Mouse (Mus musculus) heart, embryonic 11.5 days (tissue): ENCODE data around the gene Epha7. TPM values are rescaled to one million over a fixed set of nuclear protein-coding genes. Genes with fewer than 3 reads are reported as not detected.

Experiments used
- ATAC-seq: fragments of 200-750 bp; cut with Nextera tagmentation; replicated peaks from 2 replicates; pipeline ENCODE4 v1.8.0; 2017; ENCODE audit warnings: moderate library complexity; ENCODE audit not compliant: insufficient number of reproducible peaks, low FRiP score, low TSS enrichment
- H3K27ac ChIP-seq: fragments of 300-500 bp; sonication (generic); 2 replicates; pipeline ENCODE4 v1.5.1; 2014; ENCODE audit warnings: mild to moderate bottlenecking, low read depth, low read length
- H3K27me3 ChIP-seq: fragments of 300-500 bp; sonication (generic); 2 replicates; pipeline ENCODE4 v1.6.1; 2014; ENCODE audit warnings: mild to moderate bottlenecking, low read length, mixed read lengths; ENCODE audit not compliant: control insufficient read depth, insufficient read depth
- H3K36me3 ChIP-seq: fragments of 300-500 bp; sonication (generic); 2 replicates; pipeline ENCODE4 v1.6.1; 2014; ENCODE audit warnings: mild to moderate bottlenecking, low read length, moderate library complexity, mixed read lengths; ENCODE audit not compliant: control insufficient read depth, insufficient read depth
- H3K4me1 ChIP-seq: fragments of 300-500 bp; sonication (generic); 2 replicates; pipeline ENCODE4 v1.6.1; 2014; ENCODE audit warnings: low read length; ENCODE audit not compliant: control insufficient read depth, insufficient read depth
- H3K4me2 ChIP-seq: fragments of 300-500 bp; sonication (generic); 2 replicates; pipeline ENCODE4 v1.6.1; 2014; ENCODE audit warnings: mild to moderate bottlenecking, moderate library complexity
- H3K4me3 ChIP-seq: fragments of 300-500 bp; sonication (generic); 2 replicates; pipeline ENCODE4 v1.5.1; 2014; ENCODE audit warnings: low read depth, low read length
- H3K9ac ChIP-seq: fragments of 300-500 bp; sonication (generic); 2 replicates; pipeline ENCODE4 v1.6.1; 2014; ENCODE audit warnings: mild to moderate bottlenecking, low read depth, low read length, moderate library complexity
- H3K9me3 ChIP-seq: fragments of 300-500 bp; sonication (generic); replicated peaks from 2 replicates; pipeline ENCODE4 v1.6.1; 2016; ENCODE audit warnings: low read length; ENCODE audit not compliant: control insufficient read depth
- WGBS: fragments of 180-500 bp; shearing (Covaris S2); extraction: QIAGEN DNeasy Blood & Tissue Kit; methylation state at CpG from one replicate; pipeline ENCODE4 v1.1.7; 2014; ENCODE audit not compliant: insufficient replicate concordance; 5-methylcytosine and 5-hydroxymethylcytosine counted together
- polyA plus RNA-seq: library from polyadenylated mRNA; unstranded; fragments of >200 nt; fragmentation: Nextera tagmentation; extraction: Ambion mirVana; gene quantifications from 2 replicates; pipeline ENCODE4 v1.2.1, GENCODE M21; 2014

Gene Epha7
- polyA plus RNA-seq, 1 experiment from 2014 or later = 46.9 TPM

DNA sequence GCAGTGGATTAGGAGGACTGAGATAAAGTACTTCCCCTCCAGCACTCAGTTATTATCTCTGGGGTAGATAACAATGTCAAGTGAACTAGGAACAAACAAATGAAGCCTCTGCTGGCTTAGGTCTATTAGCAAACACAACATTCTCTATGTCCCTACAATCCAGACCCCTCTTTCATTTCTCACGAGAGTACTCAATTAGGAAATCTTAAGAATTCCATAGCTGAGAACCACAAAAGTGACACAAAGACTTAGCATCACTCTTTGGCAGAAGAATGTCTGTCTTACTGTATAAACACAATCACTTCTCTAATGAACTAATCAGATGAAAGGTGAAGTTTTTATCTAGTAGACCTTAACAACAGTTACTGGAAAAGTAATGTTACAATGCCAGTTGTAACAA, 10.7 kb downstream of the Epha7 start:
- WGBS = 10% methylated on average over 1 of the region's 1 CpGs
- H3K9me3 ChIP-seq = no peaks in the 10 kb centered on the region
- no peak for ATAC-seq

DNA sequence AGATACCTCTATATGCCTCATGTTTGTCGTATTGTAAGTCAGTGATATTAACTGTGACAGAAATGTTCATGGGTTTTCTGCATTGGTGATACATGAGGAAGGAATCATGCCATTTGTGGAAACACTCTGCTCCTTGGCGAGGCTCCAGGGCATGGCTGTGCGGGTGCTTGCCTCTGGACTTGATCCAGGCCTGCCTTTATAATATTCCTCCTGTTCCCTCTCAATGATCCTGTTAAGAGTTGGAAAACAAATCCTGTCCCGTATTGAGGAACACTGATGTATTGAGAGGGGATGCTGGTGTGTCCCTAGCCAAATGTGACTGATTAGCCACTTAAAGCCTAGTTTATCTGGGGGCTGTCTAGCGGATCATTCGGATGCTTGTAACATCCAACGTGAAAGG, 11.7 kb downstream of the Epha7 start:
- Histone ChIP-seq H3K4me1 (peaks cover 9% of the 10 kb centered on the region), H3K27ac (no peak overlapping the region), H3K9ac (no peak overlapping the region), H3K9me3 (no peaks in the 10 kb centered on the region), H3K4me3 (no peak overlapping the region), H3K27me3 (no peaks in the 10 kb centered on the region), H3K36me3 (no peaks in the 10 kb centered on the region; the same call in 1 of the 2 replicates), H3K4me2 (no peak overlapping the region; the same call in 1 of the 2 replicates)
- ATAC-seq = no peak
- WGBS = 42% methylated on average over 7 of the region's 7 CpGs

More for the DNA sequence above, 10.7 kb downstream of the Epha7 start:
- H3K4me3 ChIP-seq = no peak overlapping the region
- H3K27me3 ChIP-seq = no peaks in the 10 kb centered on the region
- no peak overlapping the region for H3K9ac ChIP-seq
- H3K36me3 ChIP-seq = no peaks in the 10 kb centered on the region; the same call in 1 of the 2 replicates
- H3K4me1 ChIP-seq = peaks cover 9% of the 10 kb centered on the region
- no peak overlapping the region for H3K4me2 ChIP-seq
- H3K27ac ChIP-seq = no peak overlapping the region

DNA sequence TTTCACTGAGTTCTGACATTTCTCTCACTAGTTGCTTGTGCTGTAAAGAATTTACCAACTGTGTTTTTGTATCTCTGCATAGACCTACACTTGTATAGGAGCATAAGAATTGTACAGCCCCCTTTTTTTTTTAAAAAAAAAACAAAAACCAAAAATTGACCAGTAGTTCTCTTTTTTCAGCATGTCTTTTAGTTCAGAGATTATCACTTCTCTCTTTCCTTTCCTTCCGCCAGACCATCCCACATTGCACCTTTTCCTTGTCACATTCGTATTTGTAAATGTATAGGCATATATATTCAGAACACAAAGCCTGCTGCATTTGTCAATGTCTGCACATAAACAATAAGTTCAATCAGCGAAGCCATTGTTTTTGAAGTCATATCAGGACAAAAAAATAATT, 24.7 kb downstream of the Epha7 start:
- ATAC-seq = no peak
- Histone ChIP-seq H3K4me3 (no peak overlapping the region), H3K9ac (no peak overlapping the region), H3K36me3 (no peaks in the 10 kb centered on the region), H3K4me2 (no peak overlapping the region), H3K9me3 (no peaks in the 10 kb centered on the region), H3K4me1 (0 out of 2 replicates have a peak, but pooled peaks cover 5% of the 10 kb centered on the region), H3K27ac (no peak overlapping the region), H3K27me3 (no peaks in the 10 kb centered on the region)
- 83% methylated on average over 3 of the region's 3 CpGs for WGBS

DNA sequence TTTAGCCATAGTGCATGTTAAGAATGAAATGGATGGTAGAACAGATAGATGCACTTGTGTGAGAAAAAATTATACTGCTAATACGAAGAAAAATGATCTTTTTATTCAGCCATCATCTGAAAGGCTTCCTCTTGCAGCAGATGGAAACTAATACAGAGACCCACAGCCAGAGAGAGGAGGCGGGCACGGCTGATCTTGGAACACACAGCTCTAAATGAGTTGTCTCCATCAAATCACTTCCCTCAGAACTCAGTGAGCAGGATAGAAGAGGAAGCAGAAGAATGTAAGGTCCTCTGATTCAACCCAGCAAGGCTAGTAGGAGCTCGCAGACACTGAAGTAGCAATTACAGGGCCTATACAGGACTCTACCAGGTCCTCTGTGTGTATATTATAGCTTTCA, 33.4 kb downstream of the Epha7 start:
- peaks cover 6% of the 10 kb centered on the region; the same call in 1 of the 2 replicates for H3K4me1 ChIP-seq
- no peak overlapping the region for H3K4me2 ChIP-seq
- no peaks in the 10 kb centered on the region for H3K9me3 ChIP-seq
- H3K4me3 ChIP-seq = no peak overlapping the region
- ATAC-seq = no peak
- no peaks in the 10 kb centered on the region for H3K27me3 ChIP-seq
- no peak overlapping the region for H3K9ac ChIP-seq
- no peaks in the 10 kb centered on the region for H3K36me3 ChIP-seq
- 88% methylated on average over 4 of the region's 4 CpGs for WGBS
- H3K27ac ChIP-seq = no peak overlapping the region

DNA sequence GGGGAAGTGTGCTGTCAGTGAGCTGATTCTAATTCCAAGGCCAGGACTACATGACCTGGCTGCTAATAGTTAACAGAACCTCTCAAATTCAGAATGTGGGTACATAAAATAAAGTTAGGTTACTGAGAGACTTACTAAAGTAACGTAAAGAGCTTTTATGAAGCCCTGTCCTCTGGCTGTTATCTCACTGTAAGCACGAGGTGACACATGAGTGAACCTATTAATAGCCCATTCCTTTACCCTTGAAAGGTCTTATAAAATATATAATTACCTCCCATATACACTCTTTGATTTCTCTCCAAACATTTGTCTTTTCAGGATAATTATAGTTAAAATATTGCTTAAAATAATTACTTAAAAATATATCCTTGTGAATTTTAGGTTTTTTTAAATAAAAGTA, 37.5 kb downstream of the Epha7 start:
- Histone ChIP-seq H3K4me1 (peaks cover 6% of the 10 kb centered on the region; the same call in 1 of the 2 replicates), H3K27ac (peak overlapping the region; percentile 54; the same call in 1 of the 2 replicates), H3K36me3 (no peaks in the 10 kb centered on the region), H3K4me2 (peak overlapping the region; percentile 38; the same call in 1 of the 2 replicates), H3K9ac (peak overlapping the region; percentile 54; the same call in 1 of the 2 replicates), H3K27me3 (no peaks in the 10 kb centered on the region), H3K4me3 (no peak overlapping the region), H3K9me3 (no peaks in the 10 kb centered on the region)
- no peak for ATAC-seq
- WGBS = 34% methylated on average over 2 of the region's 2 CpGs

DNA sequence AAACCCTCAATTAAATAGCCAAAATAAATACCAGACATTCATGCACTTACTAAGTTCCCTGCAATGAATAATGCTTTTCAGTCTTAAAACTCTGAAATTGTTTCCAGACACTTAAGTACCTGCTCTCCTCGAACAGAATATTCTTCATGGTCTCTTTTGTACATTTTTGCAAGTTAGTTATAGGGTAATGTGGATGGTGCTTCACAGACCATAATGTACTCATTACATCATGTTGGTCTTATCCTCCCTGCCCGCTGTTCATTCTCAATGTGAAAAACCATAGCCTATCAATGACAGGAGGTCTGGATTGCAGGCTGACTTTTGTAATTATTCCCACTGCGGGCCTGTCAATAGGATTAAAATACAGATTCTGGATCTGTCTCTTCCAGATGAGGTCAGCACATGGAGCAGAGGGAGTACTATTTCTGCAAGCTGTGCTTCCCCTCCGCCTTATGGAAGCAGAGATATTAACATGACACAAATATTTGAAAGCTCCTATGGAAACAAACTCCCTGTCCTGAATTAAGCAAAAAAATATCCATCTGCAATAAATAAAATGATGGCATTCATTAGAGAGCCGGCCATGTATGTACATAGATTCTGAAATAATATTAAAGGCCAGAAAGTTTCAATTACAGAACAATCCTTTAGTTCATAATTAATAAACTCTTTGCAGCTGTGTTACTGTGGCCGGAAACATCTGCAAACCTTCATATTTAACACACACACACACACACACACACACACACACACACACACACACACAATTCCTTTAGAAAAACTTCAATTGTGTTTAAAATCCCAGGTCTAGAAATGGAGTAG, 50.1 kb downstream of the Epha7 start:
- peaks cover 5% of the 10 kb centered on the region; the same call in 1 of the 2 replicates for H3K4me1 ChIP-seq
- no peak overlapping the region for H3K4me2 ChIP-seq
- H3K4me3 ChIP-seq = no peak overlapping the region
- H3K27ac ChIP-seq = no peak overlapping the region
- H3K9me3 ChIP-seq = no peaks in the 10 kb centered on the region
- ATAC-seq = no peak
- H3K9ac ChIP-seq = no peak overlapping the region
- no peaks in the 10 kb centered on the region for H3K36me3 ChIP-seq
- no peaks in the 10 kb centered on the region for H3K27me3 ChIP-seq
- 75% methylated on average over 6 of the region's 6 CpGs for WGBS

DNA sequence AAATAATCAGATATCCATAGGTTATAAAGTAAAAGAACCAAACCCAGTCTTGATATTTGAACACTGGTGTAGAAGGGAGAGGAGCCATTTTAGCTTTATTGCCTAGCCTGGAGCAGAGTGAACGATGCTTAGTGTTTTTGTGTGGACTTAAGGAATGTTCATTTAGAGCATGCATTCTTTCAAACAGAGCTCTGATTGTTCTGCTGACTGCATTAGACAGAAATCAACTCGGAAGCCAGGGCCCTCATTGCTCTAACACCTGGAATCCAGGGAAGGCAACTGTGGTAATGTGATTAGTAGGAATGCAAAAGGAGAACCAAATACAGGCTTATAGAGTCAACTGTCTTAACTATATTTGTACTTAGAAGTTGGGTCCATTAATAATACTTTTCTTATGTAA, 53.5 kb downstream of the Epha7 start:
- H3K4me3 ChIP-seq = no peak overlapping the region
- H3K27me3 ChIP-seq = no peaks in the 10 kb centered on the region
- no peak overlapping the region for H3K9ac ChIP-seq
- no peaks in the 10 kb centered on the region for H3K36me3 ChIP-seq
- H3K9me3 ChIP-seq = no peaks in the 10 kb centered on the region
- no peak overlapping the region for H3K27ac ChIP-seq
- ATAC-seq = no peak
- H3K4me2 ChIP-seq = no peak overlapping the region
- WGBS = 44% methylated on average over 2 of the region's 2 CpGs
- peaks cover 5% of the 10 kb centered on the region; the same call in 1 of the 2 replicates for H3K4me1 ChIP-seq

DNA sequence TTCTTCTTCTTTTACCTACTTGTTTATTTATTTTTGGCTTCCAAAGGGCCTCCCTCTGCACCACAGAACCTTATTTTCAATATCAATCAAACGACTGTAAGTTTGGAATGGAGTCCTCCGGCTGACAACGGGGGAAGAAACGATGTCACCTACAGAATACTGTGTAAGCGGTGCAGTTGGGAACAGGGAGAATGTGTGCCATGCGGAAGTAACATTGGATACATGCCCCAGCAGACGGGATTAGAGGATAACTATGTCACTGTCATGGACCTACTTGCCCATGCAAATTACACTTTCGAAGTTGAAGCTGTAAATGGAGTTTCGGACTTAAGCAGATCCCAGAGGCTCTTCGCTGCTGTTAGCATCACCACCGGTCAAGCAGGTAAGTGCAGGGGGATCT, 58.7 kb downstream of the Epha7 start:
- no peak overlapping the region for H3K9ac ChIP-seq
- H3K27me3 ChIP-seq = no peaks in the 10 kb centered on the region
- ATAC-seq = no peak
- no peaks in the 10 kb centered on the region for H3K9me3 ChIP-seq
- no peaks in the 10 kb centered on the region for H3K36me3 ChIP-seq
- H3K4me3 ChIP-seq = no peak overlapping the region
- H3K4me1 ChIP-seq = peaks cover 5% of the 10 kb centered on the region; the same call in 1 of the 2 replicates
- WGBS = 87% methylated on average over 11 of the region's 11 CpGs
- H3K27ac ChIP-seq = no peak overlapping the region
- no peak overlapping the region for H3K4me2 ChIP-seq
